Mouse (Mus musculus) urinary bladder, postnatal 14 days (tissue): Measurements from ENCODE around the gene Ino80b.

Source experiments
- DNase-seq: peaks from one replicate; pipeline ENCODE4 v3.0.0; 2021; ENCODE audit warnings: low spot score

Gene Ino80b

DNA sequence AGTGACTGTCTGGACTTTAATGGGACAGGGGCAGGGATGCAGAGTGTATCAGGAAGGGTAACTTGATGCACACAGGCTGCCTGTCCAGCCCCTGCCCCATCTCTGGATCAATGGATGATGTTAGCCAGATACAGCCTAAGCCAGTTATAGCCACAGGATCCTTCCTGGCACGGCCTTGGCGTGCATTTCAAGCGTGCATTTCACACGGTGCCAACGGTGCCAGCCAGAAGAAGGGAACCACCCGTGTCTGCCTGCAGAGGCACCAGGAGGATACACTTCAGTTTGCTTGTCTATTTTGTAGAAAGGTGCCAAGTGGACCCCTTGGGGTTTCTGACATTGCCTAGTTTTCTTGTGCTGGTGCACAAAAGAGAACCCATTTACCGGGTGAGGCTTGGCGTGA lies 14.8 kb upstream of the Ino80b start:
- no peak for DNase-seq

GRCm38 (mm10) chr6:83138056-83138455 lies 12.8 kb upstream of the Ino80b start:
- no peak for DNase-seq

DNA sequence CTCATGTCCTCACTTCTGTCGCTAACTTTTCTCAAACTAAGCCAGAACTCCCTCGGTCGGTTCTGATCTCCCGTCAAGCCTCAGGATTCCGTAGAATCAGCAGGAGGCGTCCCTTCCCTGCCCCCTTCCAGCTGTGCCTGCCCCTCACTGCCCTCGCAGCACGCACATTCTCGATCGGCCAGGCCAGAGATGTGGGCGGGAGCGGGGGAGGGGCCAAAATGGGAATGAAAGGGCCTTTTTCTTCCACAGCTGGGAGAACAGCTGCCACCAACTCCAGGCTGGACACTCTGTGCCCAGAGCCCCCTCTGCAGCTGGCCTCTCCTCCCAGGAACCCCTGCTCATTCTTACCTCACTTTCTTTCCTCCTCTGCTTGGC lies 12.3 kb upstream of the Ino80b start:
- DNase-seq, result peak; percentile 87

DNA sequence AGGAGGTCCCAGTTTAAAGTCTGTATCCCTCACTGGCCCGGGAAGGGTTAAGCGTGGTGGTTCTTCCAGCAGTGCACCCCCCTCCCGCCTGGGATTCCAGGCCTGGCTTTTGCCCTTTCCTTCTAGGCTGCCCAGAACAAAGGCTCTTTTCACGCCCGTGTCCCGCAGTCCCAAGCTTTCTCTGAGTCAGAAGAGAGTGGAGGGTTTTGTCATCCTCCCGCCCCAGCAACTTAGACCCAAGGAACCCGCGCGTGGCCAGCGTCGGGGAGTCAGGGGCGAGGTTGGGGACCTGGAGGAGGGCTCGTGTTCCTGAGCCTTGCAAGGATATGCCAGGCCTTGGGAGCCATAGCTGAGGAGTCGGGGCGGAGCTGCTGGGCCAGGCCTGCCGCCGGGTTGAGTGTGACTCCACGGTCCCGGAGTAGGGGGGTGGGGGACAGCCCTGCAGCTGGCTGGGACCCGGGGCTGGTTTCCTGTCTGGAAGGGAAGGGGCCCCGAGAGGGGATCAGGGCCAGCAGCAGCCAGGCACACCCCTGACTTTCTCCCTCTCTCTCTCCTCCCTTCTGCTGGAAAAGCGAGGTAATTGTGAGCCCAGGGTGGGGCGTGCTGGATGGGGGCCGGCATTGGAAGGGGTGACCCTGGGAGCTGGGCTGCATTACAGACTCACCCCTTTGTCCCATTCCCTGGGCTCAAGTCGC lies 11.8 kb upstream of the Ino80b start:
- DNase-seq, result peak; percentile 66

- no peak for DNase-seq
Measured at GRCm38 (mm10) chr6:83136291-83136880, 11.2 kb upstream of the Ino80b start.

- DNase-seq, result peak; percentile 41
Measured at GRCm38 (mm10) chr6:83135571-83136161, 10.4 kb upstream of the Ino80b start.

- no peak for DNase-seq
Measured at GRCm38 (mm10) chr6:83134951-83135513, 9.8 kb upstream of the Ino80b start, which contains the start of gene Rtkn. Gene Rtkn, plus strand, starts transcription at chr6:83135463.

DNA sequence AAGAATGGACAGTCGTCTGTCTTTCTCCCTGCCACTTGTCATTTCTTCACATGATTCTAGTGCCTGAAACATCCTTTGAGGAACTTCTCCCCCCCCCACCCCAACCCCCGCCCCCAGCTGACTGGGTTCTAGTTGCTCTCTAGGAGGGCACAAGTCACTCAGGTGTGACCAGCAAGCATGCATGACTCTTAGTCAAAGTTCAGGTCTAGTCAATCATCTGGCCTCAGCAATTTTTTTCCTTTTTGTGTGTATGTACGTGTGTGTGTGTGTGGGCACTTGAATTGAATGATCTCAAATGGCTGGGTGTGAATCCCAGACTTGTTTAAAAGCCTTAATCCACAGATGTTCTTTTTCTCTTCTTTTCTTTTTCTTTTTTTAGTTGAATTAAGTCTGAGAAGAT lies 9.0 kb upstream of the Ino80b start:
- no peak for DNase-seq

GRCm38 (mm10) chr6:83132176-83132919 lies 7.1 kb upstream of the Ino80b start:
- no peak for DNase-seq

GRCm38 (mm10) chr6:83131469-83132034 lies 6.3 kb upstream of the Ino80b start:
- DNase-seq, result no peak

- no peak for DNase-seq
Measured at GRCm38 (mm10) chr6:83127419-83127818, 2.2 kb upstream of the Ino80b start.

DNA sequence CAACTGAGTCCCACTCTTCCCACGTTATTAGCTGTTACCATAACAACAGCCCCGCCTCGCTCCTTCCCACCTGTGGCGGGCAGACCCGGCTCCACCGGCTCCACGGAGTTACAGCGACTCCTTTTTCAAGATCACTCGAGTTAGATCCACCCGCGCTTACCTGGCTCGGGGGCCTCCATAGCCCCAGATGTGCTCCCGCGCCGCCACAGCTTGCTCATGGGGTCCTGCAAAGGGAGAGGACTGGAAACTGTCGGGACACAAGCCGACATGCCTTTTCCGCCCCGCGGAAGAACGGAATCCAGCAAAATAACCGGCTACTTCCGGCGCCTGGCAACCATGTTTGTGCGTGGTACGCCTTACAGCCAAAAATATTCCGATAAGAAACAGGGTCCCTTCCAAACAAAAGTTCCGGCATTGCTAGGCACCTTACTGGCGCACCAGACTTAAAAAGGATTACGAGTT lies 349 bp downstream of the Ino80b start:
- peak; percentile 93 for DNase-seq

DNA sequence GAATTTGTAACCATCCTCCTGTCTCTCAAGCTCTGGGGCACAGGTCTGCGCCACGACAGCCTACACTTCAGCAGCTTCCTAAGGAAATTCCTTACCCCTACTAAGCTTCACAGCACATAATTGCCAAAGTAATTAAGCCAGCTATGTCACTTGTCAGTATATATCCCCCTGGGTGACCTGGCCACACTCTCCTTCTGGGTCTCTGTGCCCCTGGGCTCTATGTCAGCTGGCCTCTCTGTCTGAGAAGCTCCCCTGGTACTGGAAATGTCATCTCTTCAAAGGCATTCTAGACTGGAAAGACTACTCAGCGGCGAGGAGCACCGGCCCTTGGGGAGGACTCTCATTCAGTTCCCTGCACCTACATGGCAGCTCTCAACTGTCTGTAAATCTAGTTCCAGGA lies 2.3 kb downstream of the Ino80b start:
- no peak for DNase-seq

DNA sequence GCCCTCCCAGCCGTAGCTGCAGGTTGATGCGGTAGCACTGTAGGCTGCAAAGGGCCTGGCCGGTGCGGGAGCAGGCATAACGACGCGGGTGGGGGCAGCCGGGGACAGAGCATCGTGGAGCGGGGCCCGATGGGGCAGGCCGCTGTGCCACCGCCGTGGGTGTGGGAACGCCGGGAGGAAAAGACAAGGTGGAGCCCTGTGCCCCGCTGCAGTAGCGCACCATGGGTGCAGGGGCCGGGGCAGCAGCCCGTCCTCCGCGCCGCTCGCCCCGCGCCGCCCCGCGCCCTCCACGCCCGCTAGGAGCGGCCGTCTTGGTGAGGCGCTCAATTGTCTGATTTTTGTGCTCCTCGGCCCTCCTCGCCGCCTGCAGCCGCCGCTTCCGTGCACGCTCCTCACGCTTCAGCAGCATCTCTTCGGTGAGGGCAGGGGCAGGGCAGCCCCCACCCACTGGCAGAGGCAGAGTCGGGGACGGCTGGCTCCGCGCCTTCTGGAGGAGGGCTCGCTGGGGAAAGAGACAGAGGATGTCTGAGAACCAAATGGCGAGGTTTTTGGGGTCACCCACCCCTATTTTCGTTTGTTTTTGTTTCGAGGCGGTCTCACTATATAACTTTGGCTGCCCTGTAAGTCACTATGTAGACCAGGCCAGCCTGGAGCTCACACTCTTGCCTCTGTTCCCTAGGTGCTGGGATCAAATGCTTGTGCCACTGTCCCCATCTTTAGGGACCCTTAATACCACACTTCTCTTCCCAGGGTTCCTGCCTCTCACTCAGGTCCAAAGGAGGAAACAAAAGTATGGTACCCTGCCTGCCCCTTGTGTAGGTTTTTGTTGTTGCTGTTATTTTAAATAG lies 3.1 kb downstream of the Ino80b start:
- DNase-seq, result no peak

DNA sequence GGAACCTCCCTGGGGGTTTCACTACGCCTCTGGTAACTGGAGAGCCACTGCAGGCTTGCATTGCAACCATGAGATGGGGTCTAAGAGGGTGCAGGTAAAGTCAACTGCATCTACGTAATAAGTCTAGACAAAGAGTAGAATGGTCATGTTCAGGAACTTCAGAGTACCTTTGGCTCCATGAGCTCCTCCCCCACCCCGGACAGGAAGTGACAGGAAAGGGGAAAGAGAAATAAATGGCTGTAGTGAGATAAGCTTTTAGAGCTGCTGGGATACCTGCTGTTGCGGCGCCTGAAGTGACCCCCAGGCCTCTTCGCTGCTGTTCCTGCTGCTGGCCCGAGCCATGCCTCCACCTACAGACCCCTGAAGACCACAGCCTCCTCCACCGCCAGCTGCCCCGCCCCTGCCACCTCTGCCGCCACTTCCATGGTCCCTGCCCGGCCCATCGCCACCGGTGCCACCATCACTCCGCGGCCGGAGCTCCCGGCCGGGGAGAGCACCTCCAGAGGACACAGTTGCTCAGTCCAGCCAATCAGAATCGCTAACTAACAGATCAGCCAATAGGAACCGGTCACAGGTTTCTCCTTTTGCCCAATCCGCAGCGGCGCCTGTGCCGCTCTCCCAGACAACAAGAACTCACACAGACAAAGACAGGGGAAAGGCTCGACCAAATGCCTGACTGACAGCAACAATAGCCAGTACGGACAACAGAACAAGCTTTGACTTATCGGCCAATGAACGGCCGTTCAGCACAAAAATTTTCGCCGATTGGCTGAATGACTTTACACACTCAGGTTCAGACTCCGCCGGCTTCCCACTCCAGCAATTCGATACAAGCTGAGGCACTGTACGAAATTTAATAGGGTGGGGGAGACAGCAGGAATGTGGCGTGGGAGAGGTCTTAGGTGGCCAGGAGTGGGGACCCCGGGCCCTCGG lies 4.0 kb downstream of the Ino80b start, which contains the start of gene Wbp1:
Gene Wbp1 (minus strand): TSS at position 630 of the 933 bp plus-strand sequence.
- DNase-seq, result peak; percentile 94

DNA sequence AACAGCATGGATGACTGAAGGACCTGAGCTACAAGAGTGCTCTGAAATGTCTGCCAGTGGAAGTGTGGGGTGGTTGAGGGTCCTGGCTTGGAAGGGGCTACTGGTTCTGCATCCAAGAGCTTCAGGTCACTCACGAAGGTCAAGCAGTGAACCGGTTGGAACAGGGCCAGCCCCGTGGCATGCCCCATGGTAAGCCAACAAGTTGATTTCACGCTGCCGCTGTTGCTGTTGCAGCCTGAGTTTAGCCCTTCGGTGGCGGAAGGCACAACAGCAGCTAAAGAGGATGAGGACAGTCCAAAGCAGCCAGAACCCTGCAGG lies 5.5 kb downstream of the Ino80b start:
- DNase-seq, result no peak

GRCm38 (mm10) chr6:83118825-83119733 lies 6.2 kb downstream of the Ino80b start:
- DNase-seq, result no peak

GRCm38 (mm10) chr6:83118369-83118768 lies 6.9 kb downstream of the Ino80b start:
- no peak for DNase-seq

DNA sequence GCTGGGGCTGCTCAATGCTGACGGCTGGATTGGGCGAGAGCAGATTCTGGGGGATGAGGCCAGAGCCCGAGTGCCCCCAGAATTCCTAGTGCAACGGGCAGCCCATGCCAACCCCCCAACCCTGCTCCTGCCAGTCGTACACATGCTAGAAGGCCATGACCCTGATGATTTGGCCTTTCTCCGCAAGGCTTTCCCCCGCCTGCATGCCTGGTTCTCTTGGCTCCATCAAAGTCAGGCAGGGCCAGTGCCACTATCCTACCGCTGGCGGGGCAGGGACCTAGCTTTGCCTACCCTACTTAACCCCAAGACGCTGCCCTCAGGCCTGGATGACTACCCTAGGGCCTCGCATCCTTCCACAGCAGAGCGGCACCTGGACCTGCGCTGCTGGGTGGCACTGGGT lies 7.6 kb downstream of the Ino80b start:
- DNase-seq, result no peak
